Mouse (Mus musculus) urinary bladder, adult 2 months (tissue): ENCODE measurements around the gene Psors1c2. TPM values are rescaled to one million over a fixed set of nuclear protein-coding genes. Genes with fewer than 3 reads are reported as not detected.
A peak's percentile ranks its signal among the peaks of the same experiment; 100 is the strongest.
"Not testable (repeated sequence)": the region's sequence is repeated elsewhere in the genome, so short reads cannot be mapped to it uniquely, and the experiment has no call there.

Experiments used
- DNase-seq: peaks from one replicate; pipeline ENCODE4 v3.0.0; 2022; ENCODE audit warnings: low spot score
- polyA plus RNA-seq: library from polyadenylated mRNA; depleted of rRNA; stranded (reverse); fragments of >200 nt; gene quantifications from 2 replicates; pipeline ENCODE4 v1.2.3, GENCODE M21; 2012; rRNA removed

Psors1c2 gene
- polyA plus RNA-seq = 0.12 and 0.15 TPM in 2 replicates

DNA sequence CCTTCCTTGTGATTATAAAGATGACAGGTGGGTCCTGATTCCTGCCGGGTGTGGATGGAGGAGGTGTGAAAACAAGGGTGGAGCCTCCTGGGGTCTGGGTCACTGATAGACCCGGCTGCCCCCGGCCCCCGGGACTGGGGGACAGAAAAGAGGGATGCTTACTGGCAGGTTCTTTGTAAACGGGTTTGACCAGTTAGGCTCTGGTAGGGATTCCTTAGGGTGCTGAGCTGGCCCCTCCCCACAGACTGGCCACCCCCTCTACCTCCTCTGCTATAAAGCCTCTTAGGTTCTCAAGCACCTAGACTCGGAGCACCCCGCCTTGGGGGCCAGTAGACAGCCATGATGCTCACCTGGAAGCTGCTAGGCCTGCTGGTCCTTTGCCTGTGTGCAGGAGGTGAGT is at the start of gene Psors1c2:
Gene Psors1c2 (plus strand): TSS at position 301 of the 400 bp plus-strand sequence.
- no peak for DNase-seq

DNA sequence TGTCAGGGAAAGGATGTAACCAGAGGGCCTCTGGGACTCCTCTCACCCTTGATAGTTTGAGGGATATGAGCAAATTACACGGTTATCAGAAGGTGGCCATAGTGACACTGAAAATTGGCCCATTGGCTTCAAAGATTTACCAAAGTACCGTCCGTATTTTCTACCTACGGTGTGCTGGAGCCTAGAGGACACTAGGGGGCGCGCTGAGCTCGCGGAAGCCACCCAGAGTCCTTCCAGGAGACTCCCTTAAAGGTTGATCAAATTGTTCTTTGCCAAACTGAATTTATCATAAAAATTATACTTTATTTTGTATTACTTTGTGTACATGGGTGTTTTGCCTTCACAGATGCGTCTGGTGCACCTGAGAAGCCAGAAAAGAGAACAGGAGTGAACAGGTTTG is 48.9 kb upstream of the Psors1c2 start:
- peak; percentile 36 for DNase-seq

DNA sequence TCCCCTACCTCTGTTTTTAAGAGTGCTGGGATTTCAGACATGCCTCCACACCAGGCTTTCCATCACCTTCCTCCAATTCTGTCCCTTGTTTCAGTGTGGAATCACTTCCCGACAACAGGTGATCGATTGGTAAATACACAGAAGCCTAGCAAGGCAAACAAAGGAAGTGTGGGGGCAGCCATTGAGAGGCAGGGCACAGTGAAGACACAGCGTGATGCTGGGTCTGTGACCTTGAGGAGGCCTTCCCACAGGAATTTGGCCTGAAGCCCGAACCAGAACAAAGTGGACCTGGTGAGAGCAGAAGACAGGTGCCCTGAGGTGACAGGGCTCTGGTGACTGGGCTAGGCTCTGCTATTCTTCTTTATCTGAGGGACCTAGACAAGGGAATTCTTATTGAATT is 47.3 kb upstream of the Psors1c2 start:
- no peak for DNase-seq

DNA sequence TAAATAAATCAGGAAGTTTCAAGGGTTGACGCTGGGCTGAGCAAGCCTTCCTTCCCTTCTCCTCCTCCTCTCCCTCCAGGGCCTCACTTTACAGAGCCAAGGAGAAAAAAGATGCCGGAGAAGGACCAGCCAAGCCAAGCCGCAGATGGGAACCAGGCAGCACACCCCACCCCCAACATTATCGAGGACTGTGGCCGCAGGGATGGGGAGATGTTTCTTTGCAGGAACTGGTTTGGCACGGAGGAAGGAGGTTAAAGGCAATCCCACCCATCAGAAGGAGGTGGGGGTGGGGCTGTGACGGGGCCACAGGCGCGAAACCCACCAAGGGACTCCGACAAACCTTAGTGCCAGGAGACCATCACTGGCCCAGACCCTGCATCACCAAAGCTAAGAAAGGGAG is 46.3 kb upstream of the Psors1c2 start:
- DNase-seq = no peak

DNA sequence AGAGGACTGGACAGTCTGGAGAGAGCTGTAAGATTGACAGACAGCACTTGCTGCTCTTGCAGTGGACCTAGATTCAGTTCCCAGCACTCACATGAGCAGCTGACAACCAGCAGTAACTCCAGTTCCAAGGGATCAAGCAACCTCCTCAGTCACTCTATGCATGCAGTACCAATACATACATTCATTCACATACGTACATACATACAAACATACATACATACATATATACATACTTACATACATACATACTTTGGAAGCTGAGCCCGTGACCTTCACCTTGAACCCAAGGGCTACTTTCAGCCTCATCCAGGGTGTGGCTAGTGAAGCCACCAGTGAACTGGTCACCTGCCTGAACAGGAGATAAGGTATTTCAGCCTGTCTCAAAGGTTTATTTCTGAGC is 45.0 kb upstream of the Psors1c2 start:
- no peak for DNase-seq

DNA sequence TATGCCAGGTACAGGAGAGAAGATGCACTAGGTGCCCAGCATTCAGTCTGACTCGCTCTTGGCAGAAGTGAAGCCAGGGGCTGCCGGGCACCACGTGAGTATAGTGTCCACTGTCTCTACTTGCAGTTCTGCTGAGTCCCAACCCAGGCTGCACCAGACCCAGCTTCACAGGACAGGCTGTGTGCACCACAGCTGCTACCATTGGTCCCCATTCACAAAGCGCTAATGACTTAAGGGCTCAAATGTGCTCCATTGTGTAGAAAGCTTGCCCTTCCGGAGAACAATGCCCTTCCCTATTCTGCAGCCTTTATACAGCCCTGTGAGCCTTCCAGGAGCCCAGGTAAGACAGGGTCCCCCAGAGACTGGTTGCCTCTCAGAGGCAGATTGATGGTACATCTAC is 42.7 kb upstream of the Psors1c2 start:
- no peak for DNase-seq

DNA sequence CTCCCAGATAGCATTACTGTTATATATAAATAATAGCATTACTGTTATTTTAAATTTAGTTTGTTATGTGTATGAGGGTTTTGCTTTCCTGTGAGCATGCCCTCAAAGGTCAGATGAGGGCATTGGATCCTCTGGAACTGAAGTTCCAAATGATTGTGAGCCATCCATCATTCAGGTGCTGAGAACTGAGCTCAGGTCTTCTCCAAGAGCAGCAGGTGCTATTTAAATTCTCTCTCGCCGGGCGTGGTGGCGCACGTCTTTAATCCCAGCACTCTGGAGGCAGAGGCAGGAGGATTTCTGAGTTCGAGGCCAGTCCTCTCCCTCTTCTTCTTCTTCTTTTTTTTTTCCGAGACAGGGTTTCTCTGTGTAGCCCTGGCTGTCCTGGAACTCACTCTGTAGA is 35.9 kb upstream of the Psors1c2 start:
- no peak for DNase-seq

DNA sequence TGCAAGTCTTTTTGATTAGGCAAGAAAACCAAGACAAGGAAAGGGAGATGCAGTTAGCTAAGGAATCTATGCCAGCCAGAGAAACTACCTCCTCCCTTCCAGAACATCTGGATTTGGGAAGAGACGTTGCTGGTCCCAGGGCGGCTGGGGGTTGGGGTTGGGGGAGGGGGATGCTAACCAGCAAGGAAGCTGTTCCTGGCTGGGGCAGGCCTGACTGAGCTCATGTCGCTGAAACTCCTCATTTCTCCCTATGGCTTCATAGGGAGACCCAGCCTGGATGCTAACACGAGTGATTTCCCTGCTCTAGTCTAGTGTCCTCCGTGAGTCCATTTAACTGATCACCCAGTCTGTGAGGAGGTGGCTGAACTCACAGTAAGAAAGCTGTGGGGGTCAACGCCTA is 30.8 kb upstream of the Psors1c2 start:
- DNase-seq = no peak

DNA sequence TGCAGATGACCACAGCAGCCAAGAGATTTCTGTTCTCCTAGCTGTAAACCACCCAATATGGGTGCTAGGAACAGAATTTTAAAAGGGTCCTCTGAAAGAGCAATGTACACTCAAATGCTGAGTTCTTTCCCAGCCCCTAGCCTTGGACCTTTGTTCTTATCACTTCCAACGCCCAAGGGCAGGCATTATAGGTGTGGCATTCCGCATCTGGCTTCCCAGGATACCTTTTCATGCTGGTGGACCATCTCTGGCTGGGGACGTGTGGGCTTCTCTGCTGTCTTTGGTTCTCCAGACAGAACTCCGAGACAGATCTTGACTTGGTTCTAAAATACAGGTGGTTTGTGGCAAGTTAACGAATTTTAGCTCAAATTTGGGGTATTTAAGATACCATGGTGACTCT is 30.2 kb upstream of the Psors1c2 start:
- DNase-seq = no peak

DNA sequence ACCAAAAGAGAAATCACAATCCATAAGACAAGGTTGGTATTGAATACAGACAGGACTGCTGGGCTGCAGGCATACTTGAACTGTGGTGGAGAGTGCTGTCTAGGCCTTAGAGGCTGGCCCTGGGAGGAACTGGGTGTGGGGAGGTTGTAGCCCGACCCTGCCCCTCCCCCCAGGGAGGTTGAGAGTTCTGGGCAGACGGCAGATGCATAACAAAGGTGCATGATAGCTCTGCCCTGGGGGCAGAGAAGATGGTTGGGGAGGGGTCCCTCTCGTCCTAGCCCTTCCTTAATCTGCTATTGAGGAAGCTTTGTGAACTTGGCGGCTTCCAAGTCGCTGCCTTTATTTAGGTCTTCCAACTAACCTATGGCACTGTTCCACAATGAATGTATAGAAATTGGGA is 29.2 kb upstream of the Psors1c2 start:
- DNase-seq = no peak

DNA sequence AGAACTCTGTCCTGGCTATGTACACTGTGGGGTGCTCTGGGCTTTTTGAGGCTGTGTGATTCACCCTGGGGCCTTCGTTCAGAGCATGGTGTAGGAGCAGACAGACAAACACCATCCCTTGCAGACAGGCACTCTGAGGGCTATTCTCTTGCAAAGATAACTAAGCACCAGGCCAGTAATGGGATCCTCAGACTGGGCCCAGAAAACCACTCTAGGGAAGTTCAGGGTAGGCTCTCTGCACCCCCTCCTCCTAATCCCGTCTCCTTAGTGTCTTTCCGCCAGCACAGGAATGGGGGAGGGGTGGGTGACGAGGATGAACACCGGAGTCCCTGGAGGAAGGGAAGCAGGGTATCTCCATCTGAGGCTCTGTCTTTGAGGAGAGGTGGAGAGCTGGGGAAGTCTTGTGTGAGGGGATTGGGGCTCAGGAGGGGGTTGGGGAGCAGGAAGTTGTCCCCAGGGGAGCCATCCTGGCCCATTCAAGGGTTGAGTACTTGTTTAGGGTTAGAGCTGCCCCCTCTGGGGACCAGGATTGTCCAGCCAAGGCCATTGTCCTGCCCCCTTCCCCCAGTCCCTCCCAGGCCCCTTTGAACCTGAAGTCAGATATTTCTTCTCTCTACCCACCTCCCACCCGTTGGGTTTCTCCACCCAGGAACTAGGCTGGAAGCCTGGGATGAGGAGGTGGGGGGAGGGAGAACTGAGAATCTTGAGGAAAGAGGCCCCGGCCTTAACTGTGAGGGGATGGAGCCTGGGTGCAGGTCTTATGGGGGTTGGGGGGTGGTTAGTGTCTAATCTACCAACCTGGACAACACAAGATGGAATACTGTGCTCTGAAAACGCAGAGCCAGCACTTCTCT is 28.1 kb upstream of the Psors1c2 start:
- DNase-seq = no peak

DNA sequence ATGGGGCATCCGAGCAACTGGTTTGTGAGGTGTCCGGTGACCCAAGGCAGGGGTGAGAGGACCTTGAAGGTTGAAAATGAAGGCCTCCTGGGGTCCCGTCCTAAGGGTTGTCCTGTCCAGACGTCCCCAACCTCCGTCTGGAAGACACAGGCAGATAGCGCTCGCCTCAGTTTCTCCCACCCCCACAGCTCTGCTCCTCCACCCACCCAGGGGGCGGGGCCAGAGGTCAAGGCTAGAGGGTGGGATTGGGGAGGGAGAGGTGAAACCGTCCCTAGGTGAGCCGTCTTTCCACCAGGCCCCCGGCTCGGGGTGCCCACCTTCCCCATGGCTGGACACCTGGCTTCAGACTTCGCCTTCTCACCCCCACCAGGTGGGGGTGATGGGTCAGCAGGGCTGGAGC is 27.2 kb upstream of the Psors1c2 start, which contains the start of gene Pou5f1:
Gene Pou5f1 (plus strand): TSS at position 243 of the 400 bp plus-strand sequence.
- no peak for DNase-seq

DNA sequence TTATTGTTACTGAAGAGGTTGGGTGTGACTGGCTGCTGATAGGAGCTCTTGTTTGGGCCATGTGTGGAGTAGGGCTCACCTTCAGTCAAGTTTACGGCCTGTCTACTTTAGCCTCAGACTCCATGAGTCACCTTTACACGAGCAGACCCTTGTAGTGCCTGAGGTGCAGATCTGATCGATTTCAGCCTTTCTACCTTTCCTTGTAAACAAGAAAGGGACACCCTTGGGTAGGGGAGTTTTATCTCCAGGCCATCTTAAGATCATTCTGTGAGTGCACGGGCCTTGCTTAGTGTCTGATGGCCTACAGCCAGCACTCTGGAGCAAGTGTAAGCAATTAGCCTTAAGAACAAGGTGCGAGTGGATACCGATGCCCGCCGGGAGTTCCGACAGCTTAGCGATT is 26.1 kb upstream of the Psors1c2 start:
- no peak for DNase-seq

DNA sequence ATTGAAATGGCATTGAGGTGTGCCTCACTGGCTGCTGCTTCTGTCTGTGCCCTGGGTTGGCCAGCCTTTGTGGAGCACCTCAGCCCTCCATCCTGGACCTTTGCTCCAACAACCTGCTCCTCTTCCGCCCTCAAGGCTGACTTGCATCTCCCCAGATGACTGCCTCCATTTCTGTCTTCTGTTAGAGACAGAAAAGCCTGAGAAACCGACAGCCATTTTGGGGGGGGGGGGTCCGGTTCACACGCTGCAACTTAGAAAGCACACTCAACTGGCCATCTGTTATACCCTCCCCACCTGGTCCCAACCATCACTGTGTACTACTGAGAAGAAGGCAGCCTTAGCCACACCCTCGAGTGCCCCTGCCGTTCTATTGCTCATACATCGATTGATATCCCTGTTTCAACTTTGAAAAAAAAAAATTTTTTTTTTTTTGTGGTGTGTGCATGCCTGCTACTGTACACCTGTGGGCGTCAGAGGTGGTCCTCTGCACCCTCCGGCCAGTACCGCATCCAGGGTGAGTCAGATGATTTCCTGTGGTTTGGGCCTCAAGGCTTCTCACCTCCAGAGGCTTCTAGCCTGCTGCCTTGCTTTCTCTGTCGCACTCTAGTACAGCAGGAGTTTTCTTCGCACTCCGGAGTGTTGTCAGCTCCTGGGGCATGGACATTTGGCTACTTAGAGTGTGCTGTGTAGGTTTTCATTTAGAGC is 25.3 kb upstream of the Psors1c2 start:
- DNase-seq = no peak

DNA sequence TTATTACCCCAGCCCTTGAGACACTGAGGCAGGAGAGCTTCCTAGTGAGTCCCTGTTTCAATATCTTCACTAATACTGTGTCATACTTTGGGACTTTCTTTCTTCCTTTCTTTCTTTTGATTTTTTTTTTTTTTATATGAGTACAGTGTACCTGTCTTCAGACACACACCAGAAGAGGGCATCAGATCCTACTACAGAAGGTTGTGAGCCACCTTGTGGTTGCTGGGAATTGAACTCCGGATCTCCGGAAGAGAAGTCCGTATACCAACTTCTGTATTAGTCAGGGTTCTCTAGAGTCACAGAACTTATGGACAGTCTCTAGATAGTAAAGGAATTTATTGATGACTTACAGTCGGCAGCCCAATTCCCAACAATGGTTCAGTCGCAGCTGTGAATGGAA is 24.7 kb upstream of the Psors1c2 start:
- DNase-seq = not testable (repeated sequence)

DNA sequence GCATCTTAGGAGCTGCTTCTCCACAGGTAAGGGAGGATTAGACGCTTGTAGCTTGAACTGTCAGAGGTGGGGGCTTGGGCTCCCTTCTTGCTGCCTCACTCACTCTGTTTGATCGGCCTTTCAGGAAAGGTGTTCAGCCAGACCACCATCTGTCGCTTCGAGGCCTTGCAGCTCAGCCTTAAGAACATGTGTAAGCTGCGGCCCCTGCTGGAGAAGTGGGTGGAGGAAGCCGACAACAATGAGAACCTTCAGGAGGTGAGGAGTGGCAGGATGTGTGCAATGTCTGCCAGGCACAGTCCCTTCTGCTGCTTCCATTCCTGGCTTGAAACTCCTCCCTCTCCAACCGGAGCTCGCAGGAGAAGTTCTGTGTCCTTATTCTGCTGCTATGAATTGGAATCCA is 23.7 kb upstream of the Psors1c2 start:
- no peak for DNase-seq

DNA sequence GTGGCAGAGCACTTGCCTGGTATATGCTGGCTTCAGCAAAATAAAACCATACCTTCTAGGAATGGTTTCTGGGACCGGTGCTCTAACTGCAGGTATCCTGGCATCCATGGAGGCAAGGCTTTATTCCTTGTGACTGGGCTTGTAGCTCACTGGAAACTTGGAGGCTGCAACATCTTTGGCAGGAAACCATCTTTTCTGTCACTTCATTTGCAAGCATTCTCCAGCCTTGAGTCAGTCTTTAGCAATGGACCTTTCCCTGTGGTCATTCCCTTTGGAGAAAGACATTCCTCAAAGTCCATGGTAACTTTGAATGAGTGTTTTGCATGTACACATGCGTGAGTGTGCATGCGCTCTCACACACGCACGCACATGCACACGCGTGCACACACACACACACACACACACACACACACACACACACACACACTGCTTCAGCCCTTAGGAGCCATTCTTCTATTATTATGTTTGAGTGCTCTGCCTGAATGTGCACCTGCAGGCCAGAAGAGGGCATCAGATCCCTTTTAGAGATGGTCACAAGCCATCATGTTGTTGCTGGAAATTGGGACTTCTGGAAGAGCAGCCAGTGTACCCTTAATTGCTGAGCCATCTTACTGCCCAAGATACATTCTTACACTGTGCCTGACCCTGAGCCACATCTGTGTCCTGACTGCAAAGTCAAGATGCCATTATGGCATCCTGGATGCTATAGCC is 19.9 kb upstream of the Psors1c2 start:
- DNase-seq = no peak

DNA sequence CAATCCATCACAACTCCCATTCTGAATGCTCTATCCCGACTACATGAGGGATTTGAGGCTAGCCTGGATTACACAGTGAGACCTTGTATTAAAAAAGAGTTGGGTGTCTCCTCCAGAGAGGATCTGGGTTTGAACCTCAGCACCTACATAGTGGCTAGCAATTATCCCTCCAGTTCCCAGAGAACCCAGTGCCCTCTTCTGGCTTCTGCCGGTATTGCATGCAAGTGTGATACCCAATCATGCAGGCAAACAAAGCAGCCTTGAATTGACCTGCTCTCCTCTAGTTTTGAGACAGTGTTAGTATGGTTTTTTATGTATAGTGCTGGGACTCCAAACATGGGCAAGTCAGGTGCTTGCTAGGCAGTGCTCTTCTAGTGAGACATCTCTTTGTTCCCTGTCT is 19.1 kb upstream of the Psors1c2 start:
- no peak for DNase-seq

DNA sequence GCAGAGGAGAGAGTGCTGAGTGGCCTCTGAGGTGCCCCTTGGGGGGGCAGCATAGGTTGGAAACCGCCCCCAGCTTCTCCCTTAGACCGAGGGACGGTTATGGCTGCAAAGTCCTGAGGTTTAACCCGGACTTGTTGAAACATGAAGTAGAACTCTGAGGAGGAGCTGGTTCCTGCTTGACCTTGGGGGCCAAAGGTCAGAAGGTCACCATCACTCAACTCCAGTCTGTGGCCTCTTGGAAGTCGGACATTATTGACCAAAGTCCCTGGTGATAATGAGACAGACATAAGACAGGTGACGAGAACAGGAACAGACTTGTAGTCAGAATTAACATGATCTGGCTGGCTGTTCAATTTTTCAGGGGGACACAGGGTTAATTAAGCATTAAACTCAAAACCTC is 18.2 kb upstream of the Psors1c2 start:
- no peak for DNase-seq

DNA sequence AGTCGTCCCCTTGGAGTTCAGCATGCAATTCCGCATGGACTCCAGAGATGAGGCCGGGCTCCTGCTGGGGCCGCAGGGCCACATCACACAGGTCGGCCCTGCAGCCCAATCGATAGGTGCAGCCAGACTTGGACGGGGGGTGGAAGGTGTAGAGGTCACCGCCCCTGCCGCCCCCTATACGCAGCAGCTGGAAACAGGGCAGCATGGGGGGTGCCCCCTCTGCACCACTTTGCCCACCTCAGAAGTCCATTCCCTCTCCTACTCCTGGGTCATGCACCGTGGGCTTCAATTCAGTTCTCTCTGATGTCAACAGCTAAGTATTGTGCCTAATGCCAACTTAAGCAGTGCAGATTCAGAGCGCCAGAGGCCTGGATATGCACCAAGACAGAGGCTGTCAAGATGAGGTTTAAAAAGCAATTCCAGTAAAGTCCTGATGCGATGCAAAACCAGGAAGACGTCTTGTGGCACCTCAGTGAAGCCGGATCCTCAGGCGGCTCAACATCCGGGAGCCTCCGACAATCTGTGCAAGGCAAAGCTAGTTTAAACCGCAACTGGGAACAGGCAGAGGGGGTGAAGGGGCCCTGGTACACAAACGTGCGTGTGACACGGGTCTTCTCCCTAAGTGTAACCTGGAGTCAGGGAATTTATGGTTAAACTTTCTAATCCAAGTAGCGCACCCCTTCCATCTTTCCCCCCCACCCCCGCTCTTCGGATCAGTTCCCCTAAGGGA is 16.9 kb upstream of the Psors1c2 start:
- DNase-seq = no peak

DNA sequence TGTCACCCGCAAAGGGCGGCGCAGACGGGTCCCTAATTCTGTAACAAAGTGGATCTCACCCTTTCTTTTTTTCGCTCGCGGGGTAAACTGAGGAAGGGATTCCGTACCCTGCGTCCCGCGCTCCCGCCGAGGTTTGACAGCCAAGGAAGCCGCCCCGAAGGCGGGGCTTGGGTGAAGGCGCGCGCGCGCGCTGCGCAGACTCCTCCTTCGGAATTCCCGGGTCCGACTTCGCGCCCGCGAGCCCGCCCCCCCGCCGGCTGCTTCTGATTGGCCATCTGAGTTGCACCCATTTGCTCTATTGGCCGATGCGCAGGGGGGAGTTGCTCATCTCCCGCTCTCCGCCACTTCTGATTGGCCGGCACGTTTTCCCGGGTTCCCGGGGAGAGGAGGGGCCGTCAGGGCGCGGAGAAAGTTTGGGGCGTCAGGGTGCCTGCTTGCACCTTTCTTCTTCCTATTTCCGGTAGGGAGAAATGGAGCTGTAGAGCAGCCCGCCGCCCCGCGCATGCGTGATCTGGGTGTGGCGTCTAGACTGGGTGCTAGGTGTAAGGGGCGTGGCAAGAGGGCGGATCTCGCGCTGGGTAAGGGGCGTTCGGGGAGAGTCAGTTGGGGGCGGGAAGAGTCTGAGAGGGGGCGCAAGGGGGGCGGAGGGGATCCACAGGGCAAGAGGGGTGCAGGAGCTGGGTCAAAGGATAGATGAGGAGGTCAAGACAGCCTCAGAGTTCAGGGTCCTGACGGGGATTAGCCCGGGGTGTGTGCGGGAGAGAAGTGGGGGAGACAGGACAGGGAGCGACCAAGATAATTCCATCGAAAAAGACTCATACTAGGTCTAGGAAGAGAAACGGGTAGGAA is 16.1 kb upstream of the Psors1c2 start, which contains the start of the genes Tcf19 and Cchcr1:
Gene Tcf19 (minus strand): TSS at position 173 of the 849 bp plus-strand sequence.
Gene Cchcr1 (plus strand): TSS at position 449 of the 849 bp plus-strand sequence.
- DNase-seq = peak; percentile 94
